Mouse (Mus musculus) midbrain, embryonic 12.5 days (tissue): ENCODE results near the gene Tnf. TPM values are rescaled to one million over a fixed set of nuclear protein-coding genes. Genes with fewer than 3 reads are reported as not detected.

Experiments
- ATAC-seq: fragments of 200-750 bp; cut with Nextera tagmentation; 2 replicates; pipeline ENCODE4 v1.8.0; 2017; ENCODE audit warnings: low read depth, moderate TSS enrichment, moderate library complexity; ENCODE audit not compliant: low FRiP score
- H3K27ac ChIP-seq: fragments of 300-500 bp; sonication (generic); replicated peaks from 2 replicates; pipeline ENCODE4 v1.5.1; 2016; ENCODE audit warnings: mild to moderate bottlenecking
- H3K27me3 ChIP-seq: fragments of 300-500 bp; sonication (generic); 2 replicates; pipeline ENCODE4 v1.6.1; 2016; ENCODE audit warnings: mild to moderate bottlenecking
- H3K36me3 ChIP-seq: fragments of 300-500 bp; sonication (generic); 2 replicates; pipeline ENCODE4 v1.6.1; 2016
- H3K4me1 ChIP-seq: fragments of 300-500 bp; sonication (generic); 2 replicates; pipeline ENCODE4 v1.6.1; 2016
- H3K4me2 ChIP-seq: fragments of 300-500 bp; sonication (generic); replicated peaks from 2 replicates; pipeline ENCODE4 v1.6.1; 2016; ENCODE audit warnings: mild to moderate bottlenecking, moderate library complexity
- H3K4me3 ChIP-seq: fragments of 300-500 bp; sonication (generic); 2 replicates; pipeline ENCODE4 v1.5.1; 2016; ENCODE audit warnings: mild to moderate bottlenecking
- H3K9ac ChIP-seq: fragments of 300-500 bp; sonication (generic); replicated peaks from 2 replicates; pipeline ENCODE4 v1.6.1; 2016; ENCODE audit warnings: mild to moderate bottlenecking, moderate library complexity
- H3K9me3 ChIP-seq: fragments of 300-500 bp; sonication (generic); 2 replicates; pipeline ENCODE4 v1.6.1; 2016; ENCODE audit warnings: mild to moderate bottlenecking
- WGBS: fragments of 180-500 bp; shearing (Covaris S2); methylation state at CpG from one replicate; pipeline ENCODE4 v1.1.7; 2016; 5-methylcytosine and 5-hydroxymethylcytosine counted together
- microRNA-seq: library from miRNA; unstranded; fragments of <30 nt; microRNA quantifications from one replicate; pipeline ENCODE4, GENCODE M21; 2017
- polyA plus RNA-seq: library from polyadenylated mRNA; unstranded; fragments of >200 nt; fragmentation: Nextera tagmentation; extraction: Ambion mirVana; gene quantifications from 2 replicates; pipeline ENCODE4 v1.2.1, GENCODE M21; 2016

The Tnf gene
- polyA plus RNA-seq, 1 experiment from 2014 or later = not detected

- Histone ChIP-seq H3K4me1 (no peaks in the 10 kb centered on the region; the same call in 1 of the 2 replicates), H3K9ac (peak overlapping the region; percentile 34; the same call in 1 of the 2 replicates), H3K9me3 (no peaks in the 10 kb centered on the region), H3K4me3 (no peak overlapping the region), H3K4me2 (no peak overlapping the region), H3K36me3 (peaks cover 98% of the 10 kb centered on the region), H3K27ac (no peak overlapping the region), H3K27me3 (no peaks in the 10 kb centered on the region)
- 93% methylated on average over 12 of the region's 12 CpGs for WGBS
- ATAC-seq = no peak
These were observed 46.4 kb downstream of the Tnf start for GRCm38 (mm10) chr17:35155451-35155850.

- no peaks in the 10 kb centered on the region for H3K9me3 ChIP-seq
- WGBS = 81% methylated on average over 7 of the region's 7 CpGs
- H3K36me3 ChIP-seq = peaks cover 98% of the 10 kb centered on the region
- H3K4me1 ChIP-seq = no peaks in the 10 kb centered on the region; the same call in 1 of the 2 replicates
- no peak overlapping the region for H3K27ac ChIP-seq
- no peaks in the 10 kb centered on the region for H3K27me3 ChIP-seq
- no peak overlapping the region for H3K4me2 ChIP-seq
- no peak for ATAC-seq
- H3K4me3 ChIP-seq = no peak overlapping the region
- H3K9ac ChIP-seq = no peak overlapping the region
These were observed 47.2 kb downstream of the Tnf start for GRCm38 (mm10) chr17:35154616-35155015.

GRCm38 (mm10) chr17:35153931-35154330, 47.9 kb downstream of the Tnf start:
- Histone ChIP-seq H3K9me3 (no peaks in the 10 kb centered on the region), H3K9ac (no peak overlapping the region), H3K4me1 (no peaks in the 10 kb centered on the region; the same call in 1 of the 2 replicates), H3K27me3 (no peaks in the 10 kb centered on the region), H3K27ac (no peak overlapping the region), H3K4me3 (no peak overlapping the region), H3K4me2 (no peak overlapping the region), H3K36me3 (peaks cover 98% of the 10 kb centered on the region)
- 81% methylated on average over 4 of the region's 4 CpGs for WGBS
- no peak for ATAC-seq

- 93% methylated on average over 9 of the region's 9 CpGs for WGBS
- no peak overlapping the region for H3K4me2 ChIP-seq
- H3K9ac ChIP-seq = no peak overlapping the region
- no peak overlapping the region for H3K4me3 ChIP-seq
- ATAC-seq = no peak
- H3K27me3 ChIP-seq = no peaks in the 10 kb centered on the region
- peaks cover 98% of the 10 kb centered on the region for H3K36me3 ChIP-seq
- no peaks in the 10 kb centered on the region for H3K4me1 ChIP-seq
- no peak overlapping the region for H3K27ac ChIP-seq
- H3K9me3 ChIP-seq = no peaks in the 10 kb centered on the region
These were observed 48.7 kb downstream of the Tnf start for GRCm38 (mm10) chr17:35153077-35153476.

- H3K36me3 ChIP-seq = peaks cover 97% of the 10 kb centered on the region
- H3K4me3 ChIP-seq = no peak overlapping the region
- no peak overlapping the region for H3K9ac ChIP-seq
- H3K4me1 ChIP-seq = no peaks in the 10 kb centered on the region
- ATAC-seq = no peak
- 98% methylated on average over 4 of the region's 4 CpGs for WGBS
- H3K4me2 ChIP-seq = no peak overlapping the region
- no peaks in the 10 kb centered on the region for H3K9me3 ChIP-seq
- no peaks in the 10 kb centered on the region for H3K27me3 ChIP-seq
- no peak overlapping the region for H3K27ac ChIP-seq
These were observed 49.7 kb downstream of the Tnf start for GRCm38 (mm10) chr17:35152121-35152520.

Small RNA genes within 50 kb of the gene (microRNA-seq; reads per million reads assigned to microRNA genes)
- not detected for gene Mir6973a
- not detected for gene Mir6974
- gene Mir6975 = 1.4 reads per million
- gene Mir8094 = not detected

Other genes with a start within 250 kb of the Tnf start
- 0.22 TPM in 1 of 2 replicates, not detected in the other for gene Hspa1b, start 242.8 kb downstream of the Tnf start, polyA plus RNA-seq
- gene Gm20481, start 232.1 kb downstream of the Tnf start, polyA plus RNA-seq = not detected in 2 replicates
- 2.3 and 2.8 TPM in 2 replicates for gene Hspa1a, start 229.9 kb downstream of the Tnf start, polyA plus RNA-seq
- gene Hspa1l, start 229.3 kb downstream of the Tnf start, polyA plus RNA-seq = 1.1 and 1.7 TPM in 2 replicates
- 188 and 202 TPM in 2 replicates for gene Lsm2, start 220.1 kb downstream of the Tnf start, polyA plus RNA-seq
- 139 and 142 TPM in 2 replicates for gene Vars, start 201.0 kb downstream of the Tnf start, polyA plus RNA-seq
- gene Vwa7, start 185.4 kb downstream of the Tnf start, polyA plus RNA-seq = 0.14 and 0.23 TPM in 2 replicates
- 5.2 and 6.8 TPM in 2 replicates for gene Sapcd1, start 174.0 kb downstream of the Tnf start, polyA plus RNA-seq
- 6.9 and 7.6 TPM in 2 replicates for gene Msh5, start 155.3 kb downstream of the Tnf start, polyA plus RNA-seq
- gene Clic1, start 152.0 kb downstream of the Tnf start, polyA plus RNA-seq = 145 and 165 TPM in 2 replicates
- gene Ddah2, start 143.0 kb downstream of the Tnf start, polyA plus RNA-seq = 595 and 615 TPM in 2 replicates
- not detected in 2 replicates for gene Ly6g6c, start 136.6 kb downstream of the Tnf start, polyA plus RNA-seq
- gene Mpig6b, start 135.8 kb downstream of the Tnf start, polyA plus RNA-seq = 0.52 and 0.93 TPM in 2 replicates
- gene Ly6g6e, start 125.1 kb downstream of the Tnf start, polyA plus RNA-seq = 0.24 TPM in 1 of 2 replicates, not detected in the other
- gene Ly6g6d, start 123.9 kb downstream of the Tnf start, polyA plus RNA-seq = 1.1 and 1.7 TPM in 2 replicates
- 0.47 TPM in 2 replicates for gene Ly6g6f, start 116.4 kb downstream of the Tnf start, polyA plus RNA-seq
- gene Abhd16a, start 112.7 kb downstream of the Tnf start, polyA plus RNA-seq = 69.0 and 72.3 TPM in 2 replicates
- not detected in 2 replicates for gene Ly6g5c, start 93.7 kb downstream of the Tnf start, polyA plus RNA-seq
- 1.0 and 1.5 TPM in 2 replicates for gene Ly6g5b, start 86.6 kb downstream of the Tnf start, polyA plus RNA-seq
- 22.2 and 26.4 TPM in 2 replicates for gene Gpank1, start 80.6 kb downstream of the Tnf start, polyA plus RNA-seq
- gene Csnk2b, start 80.0 kb downstream of the Tnf start, polyA plus RNA-seq = 279 TPM in 2 replicates
- 8.0 and 9.1 TPM in 2 replicates for gene D17H6S53E, start 75.6 kb downstream of the Tnf start, polyA plus RNA-seq
- gene Apom, start 70.0 kb downstream of the Tnf start, polyA plus RNA-seq = 0.65 and 1.5 TPM in 2 replicates
- gene Bag6, start 66.8 kb downstream of the Tnf start, polyA plus RNA-seq = 84.0 and 95.3 TPM in 2 replicates
- 236 and 239 TPM in 2 replicates for gene Prrc2a, start 37.1 kb downstream of the Tnf start, polyA plus RNA-seq
- gene Aif1, start 25.9 kb downstream of the Tnf start, polyA plus RNA-seq = 7.7 and 8.2 TPM in 2 replicates
- gene Lst1, start 13.6 kb downstream of the Tnf start, polyA plus RNA-seq = 4.7 and 9.9 TPM in 2 replicates
- gene Ltb, start 7.6 kb downstream of the Tnf start, polyA plus RNA-seq = 0.48 and 0.62 TPM in 2 replicates
- gene Lta, start 3.3 kb upstream of the Tnf start, polyA plus RNA-seq = not detected in 2 replicates
- gene Gm16181, start 18.8 kb upstream of the Tnf start, polyA plus RNA-seq = 0.38 TPM in 1 of 2 replicates, not detected in the other
- gene Atp6v1g2, start 31.7 kb upstream of the Tnf start, polyA plus RNA-seq = 18.8 and 19.6 TPM in 2 replicates
- gene Nfkbil1, start 33.8 kb upstream of the Tnf start, polyA plus RNA-seq = 10.9 and 11.4 TPM in 2 replicates
- gene Ddx39b, start 39.7 kb upstream of the Tnf start, polyA plus RNA-seq = 565 and 579 TPM in 2 replicates
- 45.5 and 47.8 TPM in 2 replicates for gene H2-D1, start 60.7 kb upstream of the Tnf start, polyA plus RNA-seq
- 0.08 and 0.17 TPM in 2 replicates for gene H2-Q1, start 118.4 kb upstream of the Tnf start, polyA plus RNA-seq
- gene H2-Q2, start 140.2 kb upstream of the Tnf start, polyA plus RNA-seq = 0.15 and 0.20 TPM in 2 replicates
- gene H2-Q4, start 177.6 kb upstream of the Tnf start, polyA plus RNA-seq = 1.9 and 2.3 TPM in 2 replicates
- 0.09 and 0.27 TPM in 2 replicates for gene H2-Q6, start 222.8 kb upstream of the Tnf start, polyA plus RNA-seq
- gene H2-Q7, start 237.1 kb upstream of the Tnf start, polyA plus RNA-seq = 6.0 and 6.4 TPM in 2 replicates